Mouse (Mus musculus): ENCODE measurements at regions not wholly inside any gene's neighbourhood (a gene's known extent, or its start where the extent isn't known, plus 50 kb on each side); places are given as distances from the start of the nearest gene placed in this dataset.

DNA sequence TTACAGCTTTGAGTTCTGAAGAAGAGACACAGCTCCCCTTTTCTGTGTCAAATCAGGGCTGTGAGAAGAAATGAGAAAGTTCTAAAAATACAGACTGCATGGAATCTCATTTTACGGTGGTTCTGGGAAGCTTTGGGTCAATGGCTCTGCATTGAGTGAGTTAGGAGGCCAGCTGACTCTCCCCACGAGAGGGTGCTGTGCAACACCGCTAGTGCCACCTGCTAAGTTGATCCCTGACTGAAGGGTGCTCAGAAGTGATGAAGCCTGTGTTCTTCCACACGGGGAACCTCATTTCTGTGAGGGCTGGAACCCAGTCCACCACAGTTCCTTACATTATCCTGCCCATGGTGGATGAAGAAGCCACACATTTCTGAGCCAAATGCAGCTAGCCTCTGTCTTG lies 159.5 kb upstream of the Eef2kmt start:
- Histone ChIP-seq H3K9me3 (replicated peaks) (peaks cover 16% of the 10 kb centered on the region), H3K27me3 (ENCODE audit: insufficient read depth, low read length) (no peaks in the 10 kb centered on the region), H3K4me3 (ENCODE audit: low read depth, low read length) (no peak overlapping the region), H3K4me1 (ENCODE audit: insufficient read depth, low read depth, low read length) (no peaks in the 10 kb centered on the region), H3K36me3 (replicated peaks) (no peaks in the 10 kb centered on the region)
- no peak for ATAC-seq (ENCODE audit: extremely low read depth, insufficient number of reproducible peaks, low FRiP score, poor library complexity, severe bottlenecking)
- DNase-seq (ENCODE audit: low spot score) = no peak
- TF ChIP-seq GATA1 (IDR thresholded peaks at IDR 0.05; ENCODE audit: borderline replicate concordance, low read length) = no peak
- TF ChIP-seq CTCF (IDR thresholded peaks at IDR 0.05; ENCODE audit: low read depth, low read length) = no peak
- TF ChIP-seq POLR2AphosphoS5 (IDR thresholded peaks at IDR 0.05; ENCODE audit: insufficient replicate concordance, low read depth, low read length) = no peak
- no peak for TF ChIP-seq GATA2 (IDR thresholded peaks at IDR 0.05; ENCODE audit: borderline replicate concordance, low read depth, low read length)
- TF ChIP-seq TAL1 (conservative IDR thresholded peaks at IDR 0.05; ENCODE audit: low read depth, low read length) = no peak

- DNase-seq (ENCODE audit: low spot score) = no peak
- H3K4me3 ChIP-seq (ENCODE audit: low read depth, low read length) = no peak overlapping the region
- no peak for TF ChIP-seq TAL1 (conservative IDR thresholded peaks at IDR 0.05; ENCODE audit: low read depth, low read length)
- no peaks in the 10 kb centered on the region for H3K36me3 ChIP-seq (replicated peaks)
- H3K27me3 ChIP-seq (ENCODE audit: insufficient read depth, low read length) = no peaks in the 10 kb centered on the region
- H3K4me1 ChIP-seq (ENCODE audit: insufficient read depth, low read depth, low read length) = no peaks in the 10 kb centered on the region
- H3K9me3 ChIP-seq (replicated peaks) = peaks cover 18% of the 10 kb centered on the region
- ATAC-seq (ENCODE audit: extremely low read depth, insufficient number of reproducible peaks, low FRiP score, poor library complexity, severe bottlenecking) = no peak
Measured at GRCm38 (mm10) chr16:5411819-5412385, 156.1 kb upstream of the Eef2kmt start.

DNA sequence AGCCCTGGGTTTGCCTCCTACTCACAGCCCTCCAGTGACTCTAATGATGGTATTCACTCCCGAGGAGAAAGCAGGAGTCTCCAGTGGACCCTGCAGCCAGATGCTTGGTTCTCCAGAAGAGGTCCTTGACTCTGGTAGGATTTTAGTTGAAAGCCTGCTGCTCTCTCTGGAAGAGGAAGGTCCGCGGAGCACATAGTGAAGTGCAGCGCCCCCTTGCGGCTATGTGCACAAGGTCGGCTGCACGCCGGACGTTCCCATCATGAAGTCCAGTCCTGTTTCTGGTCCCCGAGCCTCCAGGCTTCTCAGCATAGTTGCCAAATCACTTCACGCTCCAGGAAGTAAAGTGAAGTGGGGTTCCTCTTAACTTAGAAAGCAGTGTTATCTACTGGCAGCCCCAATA lies 150.9 kb upstream of the Eef2kmt start:
- H3K4me3 ChIP-seq (ENCODE audit: low read depth, low read length) = no peak overlapping the region
- DNase-seq (ENCODE audit: low spot score) (no peak), ATAC-seq (ENCODE audit: extremely low read depth, insufficient number of reproducible peaks, low FRiP score, poor library complexity, severe bottlenecking) (no peak)
- TF ChIP-seq GATA1 (IDR thresholded peaks at IDR 0.05; ENCODE audit: borderline replicate concordance, low read length) = no peak
- no peak for TF ChIP-seq GATA2 (IDR thresholded peaks at IDR 0.05; ENCODE audit: borderline replicate concordance, low read depth, low read length)
- TF ChIP-seq POLR2AphosphoS5 (IDR thresholded peaks at IDR 0.05; ENCODE audit: insufficient replicate concordance, low read depth, low read length) = no peak
- no peak for TF ChIP-seq TAL1 (conservative IDR thresholded peaks at IDR 0.05; ENCODE audit: low read depth, low read length)
- TF ChIP-seq CTCF (IDR thresholded peaks at IDR 0.05; ENCODE audit: low read depth, low read length) = no peak
- no peaks in the 10 kb centered on the region for H3K36me3 ChIP-seq (replicated peaks)
- no peaks in the 10 kb centered on the region for H3K4me1 ChIP-seq (ENCODE audit: insufficient read depth, low read depth, low read length)
- H3K27me3 ChIP-seq (ENCODE audit: insufficient read depth, low read length) = no peaks in the 10 kb centered on the region
- peaks cover 22% of the 10 kb centered on the region for H3K9me3 ChIP-seq (replicated peaks)

GRCm38 (mm10) chr16:5393336-5393735 lies 137.6 kb upstream of the Eef2kmt start:
- no peaks in the 10 kb centered on the region for H3K36me3 ChIP-seq (replicated peaks)
- ATAC-seq (ENCODE audit: extremely low read depth, insufficient number of reproducible peaks, low FRiP score, poor library complexity, severe bottlenecking) = no peak
- TF ChIP-seq TAL1 (conservative IDR thresholded peaks at IDR 0.05; ENCODE audit: low read depth, low read length) (no peak), GATA2 (IDR thresholded peaks at IDR 0.05; ENCODE audit: borderline replicate concordance, low read depth, low read length) (no peak), POLR2AphosphoS5 (IDR thresholded peaks at IDR 0.05; ENCODE audit: insufficient replicate concordance, low read depth, low read length) (no peak), CTCF (IDR thresholded peaks at IDR 0.05; ENCODE audit: low read depth, low read length) (no peak)
- H3K4me3 ChIP-seq (ENCODE audit: low read depth, low read length) = no peak overlapping the region
- no peaks in the 10 kb centered on the region for H3K27me3 ChIP-seq (ENCODE audit: insufficient read depth, low read length)
- no peak for DNase-seq (ENCODE audit: low spot score)
- no peaks in the 10 kb centered on the region for H3K4me1 ChIP-seq (ENCODE audit: insufficient read depth, low read depth, low read length)
- peaks cover 11% of the 10 kb centered on the region for H3K9me3 ChIP-seq (replicated peaks)

DNA sequence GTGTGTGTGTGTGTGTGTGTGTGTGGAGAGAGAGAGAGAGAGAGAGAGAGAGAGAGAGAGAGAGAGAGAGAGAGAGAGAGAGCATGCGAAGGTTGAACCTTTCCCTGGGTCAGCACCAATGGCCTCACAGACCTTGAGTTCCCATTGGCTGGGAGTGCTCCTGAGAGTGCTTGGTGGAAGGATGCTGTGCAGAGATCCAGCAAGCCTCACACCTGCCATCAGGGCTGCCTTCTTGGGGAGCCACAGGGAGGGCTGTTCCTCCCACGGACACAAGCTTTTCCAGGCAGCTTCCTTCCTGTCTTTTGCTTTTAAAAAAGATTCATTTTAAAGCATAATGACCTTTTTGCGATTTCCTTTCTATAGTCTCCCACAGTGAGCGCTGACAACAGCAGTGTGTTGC lies 127.1 kb upstream of the Eef2kmt start:
- Histone ChIP-seq H3K4me3 (ENCODE audit: low read depth, low read length) (no peak overlapping the region), H3K27me3 (ENCODE audit: insufficient read depth, low read length) (no peaks in the 10 kb centered on the region), H3K4me1 (ENCODE audit: insufficient read depth, low read depth, low read length) (no peaks in the 10 kb centered on the region), H3K36me3 (replicated peaks) (no peaks in the 10 kb centered on the region), H3K9me3 (replicated peaks) (peaks cover 16% of the 10 kb centered on the region)
- TF ChIP-seq CTCF (IDR thresholded peaks at IDR 0.05; ENCODE audit: low read depth, low read length) (no peak), GATA2 (IDR thresholded peaks at IDR 0.05; ENCODE audit: borderline replicate concordance, low read depth, low read length) (no peak), TAL1 (conservative IDR thresholded peaks at IDR 0.05; ENCODE audit: low read depth, low read length) (no peak), POLR2AphosphoS5 (IDR thresholded peaks at IDR 0.05; ENCODE audit: insufficient replicate concordance, low read depth, low read length) (no peak)
- DNase-seq (ENCODE audit: low spot score) (no peak), ATAC-seq (ENCODE audit: extremely low read depth, insufficient number of reproducible peaks, low FRiP score, poor library complexity, severe bottlenecking) (no peak)

GRCm38 (mm10) chr16:5382228-5382884 lies 126.6 kb upstream of the Eef2kmt start:
- Histone ChIP-seq H3K4me1 (ENCODE audit: insufficient read depth, low read depth, low read length) (no peaks in the 10 kb centered on the region), H3K36me3 (replicated peaks) (no peaks in the 10 kb centered on the region), H3K9me3 (replicated peaks) (peaks cover 16% of the 10 kb centered on the region), H3K27me3 (ENCODE audit: insufficient read depth, low read length) (no peaks in the 10 kb centered on the region), H3K4me3 (ENCODE audit: low read depth, low read length) (no peak overlapping the region)
- DNase-seq (ENCODE audit: low spot score) (no peak), ATAC-seq (ENCODE audit: extremely low read depth, insufficient number of reproducible peaks, low FRiP score, poor library complexity, severe bottlenecking) (no peak)
- TF ChIP-seq GATA1 (IDR thresholded peaks at IDR 0.05; ENCODE audit: borderline replicate concordance, low read length) = no peak

DNA sequence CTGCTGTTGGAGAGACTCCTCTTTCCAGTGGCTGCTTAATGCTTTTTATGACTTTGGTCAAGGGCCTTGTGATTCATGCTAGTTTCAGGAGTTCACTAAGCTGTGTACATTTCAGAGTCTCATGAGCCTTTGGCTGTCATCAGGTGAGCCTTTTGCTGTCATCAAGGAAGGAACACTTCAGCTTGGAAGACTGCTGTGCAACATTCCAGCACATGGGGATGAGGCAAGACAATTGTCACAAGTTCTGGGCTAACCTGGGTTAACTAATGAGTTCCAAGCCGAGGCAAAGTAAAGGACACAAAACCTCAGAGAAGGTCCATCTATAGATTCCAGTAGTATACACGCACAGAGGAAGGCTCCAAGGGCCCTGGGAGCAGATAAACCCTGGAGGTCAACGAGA lies 124.8 kb upstream of the Eef2kmt start:
- no peaks in the 10 kb centered on the region for H3K27me3 ChIP-seq (ENCODE audit: insufficient read depth, low read length)
- no peak for ATAC-seq (ENCODE audit: extremely low read depth, insufficient number of reproducible peaks, low FRiP score, poor library complexity, severe bottlenecking)
- H3K4me1 ChIP-seq (ENCODE audit: insufficient read depth, low read depth, low read length) = no peaks in the 10 kb centered on the region
- no peak for TF ChIP-seq POLR2AphosphoS5 (IDR thresholded peaks at IDR 0.05; ENCODE audit: insufficient replicate concordance, low read depth, low read length)
- no peak for TF ChIP-seq TAL1 (conservative IDR thresholded peaks at IDR 0.05; ENCODE audit: low read depth, low read length)
- TF ChIP-seq GATA2 (IDR thresholded peaks at IDR 0.05; ENCODE audit: borderline replicate concordance, low read depth, low read length) = no peak
- TF ChIP-seq GATA1 (IDR thresholded peaks at IDR 0.05; ENCODE audit: borderline replicate concordance, low read length) = no peak
- no peak for TF ChIP-seq CTCF (IDR thresholded peaks at IDR 0.05; ENCODE audit: low read depth, low read length)
- H3K9me3 ChIP-seq (replicated peaks) = peaks cover 16% of the 10 kb centered on the region
- no peak for DNase-seq (ENCODE audit: low spot score)
- no peak overlapping the region for H3K4me3 ChIP-seq (ENCODE audit: low read depth, low read length)
- no peaks in the 10 kb centered on the region for H3K36me3 ChIP-seq (replicated peaks)

All from G1E (cell line).